Mouse (Mus musculus): ENCODE results near the gene Phf2. TPM values are rescaled to one million over a fixed set of nuclear protein-coding genes. Genes with fewer than 3 reads are reported as not detected.

Gene Phf2
- 8.8 TPM for polyA plus RNA-seq (2014; fragmentation: Illumina TruSeq; extraction: RNeasy Lipid Tissue Mini Kit (QIAGEN cat#74804); ENCODE audit: low read depth, low replicate concordance)

DNA sequence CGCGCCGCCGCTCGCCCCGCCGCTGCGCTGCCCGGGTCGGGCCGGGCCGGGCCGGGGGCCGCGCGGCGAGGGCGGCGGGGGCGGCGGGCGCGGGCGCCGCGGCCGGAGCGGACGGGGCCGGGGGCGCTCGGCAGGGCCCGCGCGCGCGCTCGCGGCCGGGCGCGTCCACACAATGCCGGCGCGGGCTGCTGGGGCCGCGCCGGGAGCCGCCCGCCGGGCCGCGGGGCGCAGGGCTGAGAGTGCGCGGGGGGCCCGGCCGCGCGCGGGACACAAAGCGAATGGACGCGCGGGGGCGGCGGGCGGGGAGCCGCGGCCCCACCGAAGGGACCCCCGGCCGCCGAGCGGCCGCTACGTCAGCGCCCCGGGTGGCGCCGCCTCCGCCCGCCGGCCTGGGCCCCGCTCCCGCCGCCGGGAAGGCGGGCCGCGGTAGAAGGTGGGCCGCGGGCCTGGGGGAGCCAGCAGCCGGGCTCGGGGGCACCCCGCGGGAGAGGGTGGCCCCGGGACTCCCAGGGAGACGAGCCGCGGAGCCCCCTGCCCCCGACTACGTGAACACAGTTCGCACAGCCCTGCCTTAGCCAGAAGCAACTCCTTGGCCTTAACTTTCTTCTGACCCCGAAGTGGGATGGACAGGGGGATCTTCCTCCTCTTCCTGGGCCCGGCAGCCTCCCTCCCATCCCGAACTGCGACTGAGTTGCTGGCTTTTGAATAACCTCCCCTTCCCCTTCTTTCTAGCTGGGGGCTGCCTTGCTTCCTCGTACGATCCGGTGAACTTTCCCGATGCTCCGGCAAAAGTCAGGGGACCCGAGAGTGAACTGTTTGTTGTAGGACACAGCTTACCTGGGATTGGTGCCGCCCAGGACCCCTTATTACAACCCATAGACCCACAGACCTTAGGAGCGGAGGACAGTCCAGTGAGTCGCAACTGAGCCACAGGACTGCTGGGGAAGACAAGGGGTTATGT lies at the start of gene Phf2:
Gene Phf2 (minus strand): TSS at position 349 of the 961 bp plus-strand sequence.

Other genes starting within 250 kb of the Phf2 start
- gene Ptpdc1, start 245.5 kb downstream of the Phf2 start, polyA plus RNA-seq (2014; fragmentation: Illumina TruSeq; extraction: RNeasy Lipid Tissue Mini Kit (QIAGEN cat#74804); ENCODE audit: low read depth, low replicate concordance) = 115 TPM
- not detected for gene Barx1, start 208.1 kb downstream of the Phf2 start, polyA plus RNA-seq (2014; fragmentation: Illumina TruSeq; extraction: RNeasy Lipid Tissue Mini Kit (QIAGEN cat#74804); ENCODE audit: low read depth, low replicate concordance)
- gene Fam120a, start 96.9 kb upstream of the Phf2 start, polyA plus RNA-seq (2014; fragmentation: Illumina TruSeq; extraction: RNeasy Lipid Tissue Mini Kit (QIAGEN cat#74804); ENCODE audit: low read depth, low replicate concordance) = 22.0 TPM

All from testis, adult 10 weeks (tissue).